Mouse (Mus musculus): Measurements from ENCODE around the gene Ifi27. TPM values are rescaled to one million over a fixed set of nuclear protein-coding genes. Genes with fewer than 3 reads are reported as not detected.

Gene Ifi27
- total and polyA plus RNA-seq, 3 experiments: 103 to 105 TPM; not detected in 1

Other genes with a start within 250 kb of the Ifi27 start
- gene Prima1, start 192.1 kb upstream of the Ifi27 start, total RNA-seq (2012; rRNA removed): not detected in 2 replicates
- gene Prima1, start 192.1 kb upstream of the Ifi27 start, polyA plus RNA-seq (2012; ENCODE audit: insufficient read depth in 1 of 2, insufficient read length in 2 of 2, low read depth in 1 of 2, low replicate concordance in 2 of 2, missing spikeins in 1 of 2): not detected
- gene Fam181a, start 123.2 kb upstream of the Ifi27 start, total RNA-seq (2012; rRNA removed): not detected in 2 replicates
- gene Fam181a, start 123.2 kb upstream of the Ifi27 start, polyA plus RNA-seq (2012; ENCODE audit: insufficient read depth in 1 of 2, insufficient read length in 2 of 2, low read depth in 1 of 2, low replicate concordance in 2 of 2, missing spikeins in 1 of 2): not detected
- gene Asb2, start 78.2 kb upstream of the Ifi27 start, total RNA-seq (2012; rRNA removed): not detected in 2 replicates
- gene Asb2, start 78.2 kb upstream of the Ifi27 start, polyA plus RNA-seq (2012; ENCODE audit: insufficient read depth in 1 of 2, insufficient read length in 2 of 2, low read depth in 1 of 2, low replicate concordance in 2 of 2, missing spikeins in 1 of 2): under 1 TPM in 1 of 2 experiments, not detected in 1; 0.18 TPM
- gene Otub2, start 45.5 kb upstream of the Ifi27 start, total RNA-seq (2012; rRNA removed): 8.4 and 10.1 TPM in 2 replicates
- 100 to 1,000 TPM in 1 of 2 experiments, 10 to 100 TPM in 1; 12.3 to 126 TPM for gene Otub2, start 45.5 kb upstream of the Ifi27 start, polyA plus RNA-seq (2012; ENCODE audit: insufficient read depth in 1 of 2, insufficient read length in 2 of 2, low read depth in 1 of 2, low replicate concordance in 2 of 2, missing spikeins in 1 of 2)
- gene 9330161L09Rik, start 26.4 kb upstream of the Ifi27 start, total RNA-seq (2012; rRNA removed): 0.98 and 2.1 TPM in 2 replicates
- gene 9330161L09Rik, start 26.4 kb upstream of the Ifi27 start, polyA plus RNA-seq (2012; ENCODE audit: insufficient read depth in 1 of 2, insufficient read length in 2 of 2, low read depth in 1 of 2, low replicate concordance in 2 of 2, missing spikeins in 1 of 2): 1 to 10 TPM in 1 of 2 experiments, not detected in 1; 1.8 TPM
- 107 and 113 TPM in 2 replicates for gene Ddx24, start 8.4 kb upstream of the Ifi27 start, total RNA-seq (2012; rRNA removed)
- 100 to 1,000 TPM; 124 to 876 TPM for gene Ddx24, start 8.4 kb upstream of the Ifi27 start, polyA plus RNA-seq (2012; ENCODE audit: insufficient read depth in 1 of 2, insufficient read length in 2 of 2, low read depth in 1 of 2, low replicate concordance in 2 of 2, missing spikeins in 1 of 2)
- 3.2 and 4.4 TPM in 2 replicates for gene Ifi27l2a, start 9.5 kb downstream of the Ifi27 start, total RNA-seq (2012; rRNA removed)
- gene Ifi27l2a, start 9.5 kb downstream of the Ifi27 start, polyA plus RNA-seq (2012; ENCODE audit: insufficient read depth in 1 of 2, insufficient read length in 2 of 2, low read depth in 1 of 2, low replicate concordance in 2 of 2, missing spikeins in 1 of 2): 1 to 10 TPM in 1 of 2 experiments, not detected in 1; 3.5 TPM
- gene Ifi27l2b, start 23.0 kb downstream of the Ifi27 start, total RNA-seq (2012; rRNA removed): not detected in 2 replicates
- gene Ifi27l2b, start 23.0 kb downstream of the Ifi27 start, polyA plus RNA-seq (2012; ENCODE audit: insufficient read depth in 1 of 2, insufficient read length in 2 of 2, low read depth in 1 of 2, low replicate concordance in 2 of 2, missing spikeins in 1 of 2): under 1 TPM in 1 of 2 experiments, not detected in 1; 0.07 TPM
- 1.0 and 1.3 TPM in 2 replicates for gene Ppp4r4, start 98.1 kb downstream of the Ifi27 start, total RNA-seq (2012; rRNA removed)
- 1 to 10 TPM in 1 of 2 experiments, not detected in 1; 3.0 TPM for gene Ppp4r4, start 98.1 kb downstream of the Ifi27 start, polyA plus RNA-seq (2012; ENCODE audit: insufficient read depth in 1 of 2, insufficient read length in 2 of 2, low read depth in 1 of 2, low replicate concordance in 2 of 2, missing spikeins in 1 of 2)
- gene Serpina10, start 197.2 kb downstream of the Ifi27 start, total RNA-seq (2012; rRNA removed): 0.12 and 0.13 TPM in 2 replicates
- gene Serpina10, start 197.2 kb downstream of the Ifi27 start, polyA plus RNA-seq (2012; ENCODE audit: insufficient read depth in 1 of 2, insufficient read length in 2 of 2, low read depth in 1 of 2, low replicate concordance in 2 of 2, missing spikeins in 1 of 2): under 1 TPM in 1 of 2 experiments, not detected in 1; 0.07 TPM
- gene Serpina6, start 223.0 kb downstream of the Ifi27 start, total RNA-seq (2012; rRNA removed): not detected in 2 replicates
- not detected for gene Serpina6, start 223.0 kb downstream of the Ifi27 start, polyA plus RNA-seq (2012; ENCODE audit: insufficient read depth in 1 of 2, insufficient read length in 2 of 2, low read depth in 1 of 2, low replicate concordance in 2 of 2, missing spikeins in 1 of 2)
- gene Serpina16, start 241.9 kb downstream of the Ifi27 start, total RNA-seq (2012; rRNA removed): not detected in 2 replicates
- not detected for gene Serpina16, start 241.9 kb downstream of the Ifi27 start, polyA plus RNA-seq (2012; ENCODE audit: insufficient read depth in 1 of 2, insufficient read length in 2 of 2, low read depth in 1 of 2, low replicate concordance in 2 of 2, missing spikeins in 1 of 2)

Data from MEL (cell line).